Mouse (Mus musculus): Measurements from ENCODE around the gene P2ry12.

- TF ChIP-seq MAFK (IDR thresholded peaks at IDR 0.05; ENCODE audit: insufficient read depth, low read depth, low read length) (no peak), CHD2 (IDR thresholded peaks at IDR 0.05; ENCODE audit: low read depth, low read length) (no peak), ZC3H11A (IDR thresholded peaks at IDR 0.05; ENCODE audit: borderline replicate concordance, low read depth, low read length) (peak; percentile 49; the same call in 1 of the 2 replicates)
Observed at GRCm38 (mm10) chr3:59175234-59175633, 87.4 kb downstream of the P2ry12 start.
